Mouse (Mus musculus) gastrocnemius, adult 2 months (tissue): ENCODE measurements around the gene Usp2. TPM values are rescaled to one million over a fixed set of nuclear protein-coding genes. Genes with fewer than 3 reads are reported as not detected.

Source experiments
- DNase-seq: peaks from one replicate; pipeline ENCODE4 v3.0.0; 2022
- H3K27ac ChIP-seq: fragments of 200-600 bp; 2 replicates; pipeline ENCODE4 v1.8.1; 2022; ENCODE audit warnings: mild to moderate bottlenecking
- H3K4me3 ChIP-seq: fragments of 200-600 bp; 2 replicates; pipeline ENCODE4 v1.8.1; 2022; ENCODE audit warnings: mild to moderate bottlenecking, moderate library complexity
- CTCF ChIP-seq: fragments of 200-600 bp; IDR thresholded peaks from 2 replicates; pipeline ENCODE4 v1.8.1; 2022; ENCODE audit warnings: antibody characterized with exemption, mild to moderate bottlenecking, moderate library complexity
- intact Hi-C: fragments of 180-260 bp; cut with DNase I; formaldehyde crosslinking; loops from one replicate; pipeline ENCODE4 v1.15.1; 2025
- long read RNA-seq, 2 experiments: library from polyadenylated mRNA; stranded (forward); transcript quantifications; one replicate each; pipeline ENCODE4 v2.0.0; 2021
- total RNA-seq, 2 experiments: library from RNA; stranded (reverse); gene quantifications; 2 replicates each; pipeline ENCODE4 v1.2.3; 2021

Usp2 gene
- 100 to 1,000 TPM; 223 to 228 TPM for total RNA-seq
- long read RNA-seq, experiment 1, transcript Usp2-202 (12 exons, 2,057 nt): major isoform, 68 of 179 reads
- long read RNA-seq, experiment 1, transcript Usp2-203 (13 exons, 2,122 nt): minor isoform, 16 of 179 reads
- long read RNA-seq, experiment 1, transcript Usp2-201 (13 exons, 3,867 nt): minor isoform, 18 of 179 reads
- long read RNA-seq, experiment 1, partial matches to known transcripts: 62 of 179 reads
- long read RNA-seq, experiment 1, other reads (novel, unspliced or antisense): 14 of 179 reads
- long read RNA-seq, experiment 2, transcript Usp2-203 (13 exons, 2,122 nt): minor isoform, 6 of 262 reads
- long read RNA-seq, experiment 2, transcript Usp2-205 (3 exons, 417 nt): minor isoform, 6 of 262 reads
- long read RNA-seq, experiment 2, transcript Usp2-201 (13 exons, 3,867 nt): minor isoform, 5 of 262 reads
- long read RNA-seq, experiment 2, transcript Usp2-202 (12 exons, 2,057 nt): major isoform, 167 of 262 reads
- long read RNA-seq, experiment 2, partial matches to known transcripts: 64 of 262 reads
- long read RNA-seq, experiment 2, other reads (novel, unspliced or antisense): 14 of 262 reads

- intact Hi-C loops: loop anchor here (2.0 kb wide), 1 partner anchor 82 kb away; no protein-coding TSS in a partner anchor
- TF ChIP-seq CTCF: peak; percentile 98; the same call in 1 of the 2 replicates
- Histone ChIP-seq H3K27ac (peak within 1 kb of the TSS; percentile 97), H3K4me3 (peak within 1 kb of the TSS; percentile 76)
- peak; percentile 99 for DNase-seq
Observed at GRCm38 (mm10) chr9:44066785-44067225, at the start of gene Usp2. Gene Usp2, plus strand, starts transcription at chr9:44067021.

- TF ChIP-seq CTCF: no peak
- DNase-seq: no peak
- Histone ChIP-seq H3K27ac (no peak overlapping the region), H3K4me3 (no peak overlapping the region)
- intact Hi-C loops: no loop called here
Observed at GRCm38 (mm10) chr9:44017846-44018245, 49.0 kb upstream of the Usp2 start.

GRCm38 (mm10) chr9:44020001-44020400 is 46.8 kb upstream of the Usp2 start:
- no peak for DNase-seq
- no peak for TF ChIP-seq CTCF
- intact Hi-C loops: no loop called here
- Histone ChIP-seq H3K27ac (no peak overlapping the region), H3K4me3 (no peak overlapping the region)

- intact Hi-C loops: no loop called here
- TF ChIP-seq CTCF: no peak
- no peak for DNase-seq
- no peak overlapping the region for H3K4me3 ChIP-seq
- H3K27ac ChIP-seq: no peak overlapping the region
Observed at GRCm38 (mm10) chr9:44022100-44022847, 44.5 kb upstream of the Usp2 start.

- H3K4me3 ChIP-seq: no peak overlapping the region
- no peak for DNase-seq
- TF ChIP-seq CTCF: no peak
- intact Hi-C loops: no loop called here
- H3K27ac ChIP-seq: no peak overlapping the region
Observed at GRCm38 (mm10) chr9:44024096-44024495, 42.7 kb upstream of the Usp2 start.

- H3K4me3 ChIP-seq: no peak overlapping the region
- DNase-seq: no peak
- TF ChIP-seq CTCF: no peak
- intact Hi-C loops: no loop called here
- peak overlapping the region; percentile 20; the same call in 1 of the 2 replicates for H3K27ac ChIP-seq
Observed at GRCm38 (mm10) chr9:44029580-44030236, 37.1 kb upstream of the Usp2 start.

- DNase-seq: no peak
- intact Hi-C loops: no loop called here
- no peak overlapping the region for H3K4me3 ChIP-seq
- peak; percentile 29; the same call in 1 of the 2 replicates for TF ChIP-seq CTCF
- H3K27ac ChIP-seq: no peak overlapping the region
Observed at GRCm38 (mm10) chr9:44030646-44031045, 36.2 kb upstream of the Usp2 start.

- Histone ChIP-seq H3K27ac (no peak overlapping the region), H3K4me3 (no peak overlapping the region)
- intact Hi-C loops: no loop called here
- TF ChIP-seq CTCF: no peak
- no peak for DNase-seq
Observed at GRCm38 (mm10) chr9:44031079-44031478, 35.7 kb upstream of the Usp2 start.

- Histone ChIP-seq H3K4me3 (no peak overlapping the region), H3K27ac (no peak overlapping the region)
- DNase-seq: no peak
- intact Hi-C loops: no loop called here
- TF ChIP-seq CTCF: no peak
Observed at GRCm38 (mm10) chr9:44031946-44032345, 34.9 kb upstream of the Usp2 start.

- no peak for DNase-seq
- intact Hi-C loops: no loop called here
Observed at GRCm38 (mm10) chr9:44033317-44033716, 33.5 kb upstream of the Usp2 start.

GRCm38 (mm10) chr9:44033957-44034727 is 32.7 kb upstream of the Usp2 start:
- no peak overlapping the region for H3K27ac ChIP-seq
- intact Hi-C loops: no loop called here
- DNase-seq: no peak
- TF ChIP-seq CTCF: no peak
- no peak overlapping the region for H3K4me3 ChIP-seq

More at GRCm38 (mm10) chr9:44033317-44033716, 33.5 kb upstream of the Usp2 start:
- no peak overlapping the region for H3K27ac ChIP-seq
- no peak overlapping the region for H3K4me3 ChIP-seq
- no peak for TF ChIP-seq CTCF

GRCm38 (mm10) chr9:44037106-44037505 is 29.7 kb upstream of the Usp2 start:
- intact Hi-C loops: no loop called here
- Histone ChIP-seq H3K4me3 (no peak overlapping the region), H3K27ac (no peak overlapping the region)
- DNase-seq: no peak
- TF ChIP-seq CTCF: no peak
